Mouse (Mus musculus): ENCODE data around the gene Gm43191.
A peak's percentile ranks its signal among the peaks of the same experiment; 100 is the strongest.
"Not testable (repeated sequence)": the region's sequence is repeated elsewhere in the genome, so short reads cannot be mapped to it uniquely, and the experiment has no call there.

Gm43191 gene

DNA sequence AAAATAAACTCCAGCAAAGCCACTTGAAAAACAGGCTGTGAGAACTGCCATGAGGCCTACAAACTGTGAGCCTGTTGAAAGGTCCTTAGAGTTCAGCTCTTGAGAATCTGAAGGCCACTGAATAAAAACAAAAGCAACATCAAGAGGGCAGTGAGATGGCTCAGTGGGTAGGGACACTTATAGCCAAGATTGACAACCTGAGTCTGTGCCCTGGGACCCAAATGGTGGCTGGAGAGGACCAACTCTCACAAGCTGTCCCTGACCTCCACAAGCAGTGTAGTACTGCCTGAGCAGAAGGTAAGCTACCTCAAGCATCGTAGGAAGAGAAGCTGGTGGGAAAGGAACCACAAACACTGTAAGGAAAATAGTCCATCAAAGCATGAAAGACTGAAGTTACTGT, at the start of gene Gm43191:
TSS of gene Gm43191 (minus strand) at position 101 of the 400 bp plus-strand sequence.
- DNase-seq (ENCODE audit: low spot score), result no peak

GRCm38 (mm10) chr3:116729483-116730174, 48.6 kb upstream of the Gm43191 start:
- no peak for DNase-seq (ENCODE audit: low spot score)

DNA sequence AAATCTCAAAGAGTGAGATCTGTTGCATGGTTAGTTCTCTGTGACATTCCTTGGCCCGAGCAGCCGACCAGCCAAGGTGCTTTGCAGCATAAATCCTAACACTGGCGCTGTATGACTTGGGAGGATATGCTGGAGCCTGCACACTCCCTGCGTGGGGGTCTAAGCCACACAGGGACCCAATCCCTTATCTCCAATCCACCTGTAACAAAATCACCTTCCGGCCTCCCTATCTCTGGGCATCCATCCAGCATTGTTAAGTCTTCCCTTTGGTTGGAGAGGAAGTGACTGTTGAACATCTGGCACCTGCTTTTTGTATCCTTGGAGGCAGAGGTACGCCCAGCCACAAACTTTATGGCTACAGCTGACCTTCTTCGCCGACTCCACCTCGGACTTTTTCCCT, 45.7 kb upstream of the Gm43191 start:
- no peak for DNase-seq (ENCODE audit: low spot score)

DNA sequence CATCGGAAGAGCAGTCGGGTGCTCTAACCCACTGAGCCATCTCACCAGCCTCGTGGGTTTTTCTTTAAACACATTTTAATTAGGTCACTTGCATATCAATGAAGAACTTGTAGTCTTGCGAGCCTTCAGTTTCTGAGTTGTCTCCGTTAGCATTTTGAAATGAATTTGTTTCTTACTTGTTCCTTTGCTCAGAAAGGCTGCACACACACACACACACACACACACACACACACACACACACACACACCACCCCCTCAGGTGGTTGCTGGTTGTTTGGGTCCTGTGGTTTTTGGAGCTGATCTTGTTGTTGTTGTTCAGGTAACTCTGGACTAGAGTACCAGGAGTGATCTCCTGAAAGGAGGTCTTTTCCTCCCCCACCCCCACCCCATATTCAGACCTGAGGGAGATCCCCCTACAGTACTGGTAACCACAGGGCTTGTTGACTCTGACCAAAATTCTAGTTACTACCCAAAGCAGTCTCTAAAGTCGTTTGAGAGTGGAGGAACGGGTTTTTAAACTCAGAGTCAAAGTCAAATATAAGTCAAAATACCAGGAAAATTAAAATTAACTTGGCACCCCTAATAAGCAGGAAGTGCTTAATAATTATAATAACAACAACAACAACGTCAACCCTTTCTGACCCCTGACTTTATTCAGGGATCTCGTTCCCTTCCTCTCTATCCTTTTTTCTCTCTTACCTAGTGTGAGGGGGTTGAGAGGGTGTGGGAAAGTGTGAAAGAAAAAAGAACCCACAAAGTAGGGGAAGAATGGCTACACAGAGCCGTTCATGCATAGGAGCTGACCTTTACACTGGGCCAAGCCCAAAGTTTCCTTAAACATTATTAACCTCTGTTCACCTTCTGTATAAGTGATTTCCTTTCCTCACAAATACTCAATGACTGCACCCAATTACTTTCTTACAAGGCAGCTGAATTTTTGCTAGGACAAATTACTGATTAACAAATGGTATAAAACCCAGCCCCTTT, 42.7 kb upstream of the Gm43191 start:
- no peak for DNase-seq (ENCODE audit: low spot score)

GRCm38 (mm10) chr3:116722980-116723379, 41.9 kb upstream of the Gm43191 start:
- DNase-seq (ENCODE audit: low spot score), result no peak

- no peak for DNase-seq (ENCODE audit: low spot score)
Measured at GRCm38 (mm10) chr3:116718951-116719350, 37.9 kb upstream of the Gm43191 start.

- no peak for DNase-seq (ENCODE audit: low spot score)
Measured at GRCm38 (mm10) chr3:116713031-116713430, 32.0 kb upstream of the Gm43191 start.

DNA sequence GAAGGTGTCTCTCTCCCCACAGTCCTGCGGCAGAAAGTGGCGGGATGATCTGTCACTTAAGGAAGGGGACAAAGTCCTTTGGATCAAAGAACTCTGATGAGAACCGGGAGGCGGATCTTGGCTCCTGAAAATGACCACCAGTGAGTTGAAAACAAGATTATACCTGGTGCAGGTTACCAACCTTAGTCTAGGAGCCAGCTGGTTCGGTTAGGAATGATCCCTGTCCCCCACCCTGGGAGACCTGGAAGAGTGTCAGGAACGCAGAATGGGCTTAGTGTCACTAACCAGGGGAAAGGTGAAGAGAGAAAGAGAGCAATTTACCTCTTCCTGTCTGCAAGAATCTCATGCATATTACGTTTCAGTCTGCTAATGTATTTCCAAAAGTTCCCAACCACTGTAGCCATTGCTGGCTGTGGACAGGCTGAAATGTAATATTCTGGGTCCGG, 31.4 kb upstream of the Gm43191 start, which contains the start of gene Slc35a3:
TSS of gene Slc35a3 (minus strand) at position 396 of the 446 bp plus-strand sequence.
- DNase-seq (ENCODE audit: low spot score), result peak; percentile 7

DNA sequence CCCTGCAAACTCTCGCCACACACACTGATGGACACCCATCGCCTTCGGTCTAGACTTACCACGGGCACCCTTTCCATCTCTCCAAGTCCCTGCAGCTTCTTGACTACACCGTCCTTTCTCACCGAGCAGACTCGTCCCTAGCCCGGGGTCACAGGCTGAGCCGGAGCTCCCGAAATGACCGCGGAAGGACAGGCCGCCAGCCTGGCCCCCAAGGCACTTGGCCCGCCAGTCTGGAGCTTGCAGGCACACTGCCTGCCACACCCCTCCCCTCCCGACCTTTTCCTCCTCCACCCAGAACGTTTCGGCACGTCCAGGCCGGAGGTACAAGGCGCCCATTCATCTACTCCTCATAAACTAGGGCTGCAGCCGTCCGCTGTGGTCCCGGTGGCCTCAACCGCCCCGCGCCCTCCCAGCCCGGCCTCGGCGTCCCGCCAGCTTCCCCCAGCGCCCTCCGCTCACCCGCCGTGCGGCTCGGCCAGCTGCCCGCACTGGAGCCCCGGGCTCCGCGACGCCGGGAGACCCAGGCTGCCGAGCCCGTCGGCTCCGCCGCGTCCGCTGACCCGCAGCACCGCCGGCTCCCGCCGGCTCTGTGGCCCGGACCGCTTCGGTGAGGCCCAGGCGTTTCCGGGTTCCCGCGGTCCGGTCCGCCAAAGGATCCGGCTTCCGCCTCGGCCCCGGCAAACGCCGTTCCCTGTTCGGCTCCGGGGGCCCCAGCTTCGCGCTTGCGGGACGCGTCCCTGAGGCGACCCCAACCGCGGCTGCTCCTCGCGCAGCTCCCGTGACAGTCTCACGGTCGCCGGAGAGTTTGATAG, 30.8 kb upstream of the Gm43191 start:
- DNase-seq (ENCODE audit: low spot score), result peak; percentile 26

DNA sequence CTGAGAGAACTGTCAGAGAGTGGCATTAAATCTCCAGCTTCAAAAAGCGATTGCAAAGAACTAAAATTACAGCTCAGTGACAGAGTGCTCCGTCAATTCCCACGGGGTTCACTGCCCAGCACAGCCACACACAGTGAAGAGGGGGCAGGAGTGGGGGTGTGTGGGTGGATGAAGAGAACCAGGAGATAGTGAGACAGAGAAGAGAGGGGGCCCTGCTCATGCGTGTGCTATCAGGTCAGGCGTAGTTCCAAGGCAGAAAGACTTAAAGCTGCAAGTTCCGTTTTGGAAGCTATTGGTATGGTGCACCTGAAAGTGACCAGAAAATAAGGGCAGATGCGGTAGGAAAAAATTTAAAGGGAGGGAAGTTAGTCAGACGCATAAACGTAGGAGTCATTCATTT, 29.9 kb upstream of the Gm43191 start:
- no peak for DNase-seq (ENCODE audit: low spot score)

DNA sequence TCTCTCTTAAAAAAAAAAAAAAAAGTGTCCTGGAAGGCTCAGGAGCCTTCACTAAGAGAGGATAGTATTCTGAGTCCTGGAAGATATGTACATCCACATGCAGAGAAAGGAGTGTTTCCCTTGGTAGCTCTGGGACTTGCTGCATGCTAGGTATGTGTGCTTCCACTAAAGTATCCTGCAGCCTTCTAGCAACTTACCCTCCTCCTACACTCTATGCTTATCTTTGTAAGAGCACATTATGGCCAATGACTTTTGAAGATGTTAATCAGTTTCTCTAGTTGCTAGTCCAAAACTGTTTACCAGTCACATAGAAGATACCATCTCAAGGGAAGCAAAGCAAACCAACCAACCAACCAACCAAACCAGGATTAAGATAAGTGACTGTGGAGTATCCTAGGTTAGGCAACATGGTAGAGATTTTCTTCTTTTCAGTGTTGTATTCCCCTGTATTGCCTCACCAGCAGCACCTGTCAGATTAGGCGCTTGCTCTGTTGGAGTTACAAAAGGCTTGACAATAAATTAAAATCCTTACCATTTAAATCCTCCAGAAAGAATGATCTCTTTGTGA, 24.7 kb upstream of the Gm43191 start:
- no peak for DNase-seq (ENCODE audit: low spot score)

DNA sequence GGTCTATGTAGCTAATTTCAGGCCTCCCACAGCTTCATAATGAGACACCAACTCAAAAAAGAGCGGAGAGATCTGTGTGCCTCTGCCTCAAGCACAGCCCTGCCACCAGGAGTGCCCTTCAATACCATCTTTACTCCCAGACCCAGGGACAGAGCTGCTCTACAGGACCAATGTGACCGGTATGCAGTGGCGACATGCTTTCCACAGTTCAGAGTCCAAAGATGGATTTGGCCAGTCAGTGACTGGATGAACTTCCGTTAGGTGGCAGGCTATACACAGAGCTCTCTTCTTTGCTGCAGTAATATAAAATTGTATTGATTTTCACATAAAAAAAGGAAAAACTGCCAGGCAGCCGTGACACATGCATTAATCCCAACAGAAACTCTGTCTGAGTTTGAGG, 22.8 kb upstream of the Gm43191 start:
- no peak for DNase-seq (ENCODE audit: low spot score)

GRCm38 (mm10) chr3:116702647-116703272, 21.7 kb upstream of the Gm43191 start:
- DNase-seq (ENCODE audit: low spot score), result no peak

- no peak for DNase-seq (ENCODE audit: low spot score)
Measured at GRCm38 (mm10) chr3:116701601-116702000, 20.5 kb upstream of the Gm43191 start.

DNA sequence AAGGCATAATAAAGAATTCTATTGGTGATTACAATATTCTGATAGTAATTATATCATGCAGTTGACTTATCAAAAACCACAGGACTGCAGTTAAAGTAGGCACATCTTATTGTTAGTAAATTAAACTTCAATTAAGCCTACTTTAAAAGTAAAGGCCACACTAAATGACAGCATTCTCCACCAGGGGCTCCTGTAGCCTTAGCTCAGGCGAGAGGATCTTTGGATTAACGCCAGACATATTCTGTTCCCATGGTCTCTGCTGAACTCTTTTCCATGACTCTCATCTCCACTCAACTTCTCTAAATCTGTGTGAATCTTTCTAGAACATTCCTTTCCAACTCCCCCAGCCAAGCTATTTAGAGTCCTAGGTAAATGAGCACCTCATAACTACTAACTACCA, 17.7 kb upstream of the Gm43191 start:
- no peak for DNase-seq (ENCODE audit: low spot score)

GRCm38 (mm10) chr3:116695666-116695985, 14.6 kb upstream of the Gm43191 start:
- no peak for DNase-seq (ENCODE audit: low spot score)

DNA sequence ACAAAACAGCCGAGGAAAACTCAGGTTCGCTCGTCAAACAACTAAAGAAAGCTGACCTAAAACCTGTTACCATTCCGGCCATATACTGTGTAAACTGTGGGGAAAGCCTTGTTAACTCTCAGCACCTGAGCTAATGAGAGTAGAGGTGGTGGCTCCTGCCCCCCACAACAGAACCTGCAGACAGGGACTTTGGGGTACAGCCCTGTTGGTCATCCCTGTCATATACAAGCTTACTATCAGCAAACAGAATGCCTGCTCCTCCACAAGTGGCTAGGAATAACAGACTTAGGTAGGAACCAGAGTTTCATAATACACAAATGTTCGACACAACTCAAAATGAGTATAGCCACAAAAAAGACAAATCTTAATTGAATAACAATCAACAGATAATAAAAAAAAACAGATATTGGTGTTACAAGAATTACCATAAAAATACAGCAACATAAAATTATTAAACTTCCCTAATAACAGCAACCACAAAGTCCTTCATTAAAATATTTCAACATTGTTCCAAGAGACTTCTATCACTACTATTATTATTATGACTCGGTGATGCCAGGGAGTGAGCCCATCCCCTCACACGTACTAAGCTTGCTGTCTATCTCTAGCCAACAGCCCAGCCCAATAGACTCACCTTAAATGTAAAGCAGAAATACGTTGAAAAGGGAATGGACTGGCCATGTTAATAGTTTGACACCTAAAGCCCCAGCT, 14.1 kb upstream of the Gm43191 start:
- no peak for DNase-seq (ENCODE audit: low spot score)

GRCm38 (mm10) chr3:116694312-116694711, 13.3 kb upstream of the Gm43191 start:
- no peak for DNase-seq (ENCODE audit: low spot score)

DNA sequence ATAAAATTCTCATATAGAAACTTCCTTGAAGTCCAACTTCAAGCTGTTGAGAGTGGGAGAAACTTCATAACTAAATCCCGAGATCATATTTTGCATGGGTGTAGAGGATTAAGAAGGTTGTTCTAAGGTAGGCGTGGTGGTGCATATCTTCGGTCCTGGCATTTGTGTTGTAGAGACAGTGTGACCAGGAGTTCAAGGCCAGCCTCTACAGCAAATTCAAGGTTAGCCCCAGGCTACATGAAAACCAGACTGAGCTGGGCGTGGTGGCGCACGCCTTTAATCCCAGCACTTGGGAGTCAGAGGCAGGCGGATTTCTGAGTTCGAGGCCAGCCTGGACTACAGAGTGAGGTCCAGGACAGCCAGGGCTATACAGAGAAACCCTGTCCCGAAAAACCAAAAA, 16.8 kb downstream of the Gm43191 start:
- DNase-seq (ENCODE audit: low spot score), result not testable (repeated sequence)

DNA sequence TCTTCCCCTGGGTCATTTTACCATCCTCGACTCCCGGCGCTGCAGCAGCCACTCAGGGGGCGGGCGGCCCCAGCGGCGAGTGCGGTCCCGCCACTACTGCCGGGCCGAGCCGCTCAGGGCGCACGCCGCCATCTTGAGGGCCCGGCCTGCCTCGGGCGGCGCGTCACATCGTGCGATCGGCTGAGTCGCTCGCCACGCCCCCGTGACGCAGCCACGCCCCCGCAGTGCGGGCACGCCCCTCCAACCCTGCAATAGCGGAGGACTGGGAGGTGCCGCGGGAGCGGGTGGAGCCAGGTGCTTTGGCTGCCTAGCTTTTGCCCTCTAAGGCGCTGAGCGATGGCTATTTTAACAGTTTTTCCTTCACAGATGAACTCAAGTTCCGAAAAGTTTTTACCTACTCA, 18.6 kb downstream of the Gm43191 start, which contains the start of gene Mfsd14a:
TSS of gene Mfsd14a (minus strand) at position 215 of the 401 bp plus-strand sequence.
- DNase-seq (ENCODE audit: low spot score), result peak; percentile 87

Data from layer of hippocampus, adult 9-10 months (tissue).